Mouse (Mus musculus) testis, adult 2 months (tissue): ENCODE measurements around the gene Hipk1. TPM values are rescaled to one million over a fixed set of nuclear protein-coding genes. Genes with fewer than 3 reads are reported as not detected.
A peak's percentile ranks its signal among the peaks of the same experiment; 100 is the strongest.

ENCODE experiments used
- H3K27ac ChIP-seq: fragments of 200-500 bp; 2 replicates; pipeline ENCODE4 v1.5.1; 2012; ENCODE audit warnings: low read depth, low read length; ENCODE audit not compliant: control insufficient read depth, insufficient read depth
- H3K27me3 ChIP-seq: fragments of 200-500 bp; 2 replicates; pipeline ENCODE4 v1.6.1; 2012; ENCODE audit warnings: mild to moderate bottlenecking, low read length, moderate library complexity; ENCODE audit not compliant: control insufficient read depth, insufficient read depth
- H3K36me3 ChIP-seq: fragments of 200-500 bp; 2 replicates; pipeline ENCODE4 v1.6.1; 2012; ENCODE audit warnings: mild to moderate bottlenecking, low read length; ENCODE audit not compliant: control insufficient read depth, insufficient read depth
- H3K4me1 ChIP-seq: fragments of 200-500 bp; 2 replicates; pipeline ENCODE4 v1.6.1; 2012; ENCODE audit warnings: low read length; ENCODE audit not compliant: control insufficient read depth, insufficient read depth
- H3K4me3 ChIP-seq: fragments of 200-500 bp; 2 replicates; pipeline ENCODE4 v1.5.1; 2012; ENCODE audit warnings: low read depth, mild to moderate bottlenecking, low read length, moderate library complexity, mixed read lengths; ENCODE audit not compliant: control insufficient read depth
- CTCF ChIP-seq: fragments of 200-500 bp; IDR thresholded peaks from 2 replicates; pipeline ENCODE4 v1.5.1; 2012; ENCODE audit warnings: low read depth, mild to moderate bottlenecking, inconsistent platforms, low read length, moderate library complexity; ENCODE audit not compliant: control insufficient read depth, insufficient read depth, insufficient replicate concordance
- POLR2A ChIP-seq: fragments of 200-500 bp; IDR thresholded peaks from 2 replicates; pipeline ENCODE4 v1.6.1; 2012; ENCODE audit warnings: low read depth, mild to moderate bottlenecking, inconsistent platforms, low read length, moderate library complexity; ENCODE audit not compliant: control insufficient read depth
- polyA plus RNA-seq: library from polyadenylated mRNA; depleted of rRNA; stranded (reverse); fragments of >200 nt; gene quantifications from 2 replicates; pipeline ENCODE4 v1.2.3, GENCODE M21; 2012

Hipk1 gene
- polyA plus RNA-seq, 1 experiment: 224 TPM

GRCm38 (mm10) chr3:103746711-103747110 lies 44.7 kb downstream of the Hipk1 start:
- peaks cover 4% of the 10 kb centered on the region; the same call in 1 of the 2 replicates for H3K36me3 ChIP-seq
- no peaks in the 10 kb centered on the region for H3K4me1 ChIP-seq
- no peak overlapping the region for H3K4me3 ChIP-seq
- no peak overlapping the region for H3K27ac ChIP-seq
- H3K27me3 ChIP-seq: no peaks in the 10 kb centered on the region
- TF ChIP-seq CTCF: no peak
- no peak for TF ChIP-seq POLR2A

- Histone ChIP-seq H3K27me3 (no peaks in the 10 kb centered on the region), H3K4me3 (no peak overlapping the region), H3K27ac (no peak overlapping the region), H3K4me1 (no peaks in the 10 kb centered on the region), H3K36me3 (peaks cover 4% of the 10 kb centered on the region; the same call in 1 of the 2 replicates)
- TF ChIP-seq CTCF: no peak
- TF ChIP-seq POLR2A: no peak
Measured at GRCm38 (mm10) chr3:103745001-103745770, 46.2 kb downstream of the Hipk1 start.

GRCm38 (mm10) chr3:103743208-103743607 lies 48.2 kb downstream of the Hipk1 start:
- Histone ChIP-seq H3K4me1 (peaks cover 2% of the 10 kb centered on the region), H3K4me3 (no peak overlapping the region), H3K27me3 (no peaks in the 10 kb centered on the region), H3K36me3 (peaks cover 2% of the 10 kb centered on the region; the same call in 1 of the 2 replicates), H3K27ac (no peak overlapping the region)
- TF ChIP-seq CTCF: no peak
- no peak for TF ChIP-seq POLR2A

DNA sequence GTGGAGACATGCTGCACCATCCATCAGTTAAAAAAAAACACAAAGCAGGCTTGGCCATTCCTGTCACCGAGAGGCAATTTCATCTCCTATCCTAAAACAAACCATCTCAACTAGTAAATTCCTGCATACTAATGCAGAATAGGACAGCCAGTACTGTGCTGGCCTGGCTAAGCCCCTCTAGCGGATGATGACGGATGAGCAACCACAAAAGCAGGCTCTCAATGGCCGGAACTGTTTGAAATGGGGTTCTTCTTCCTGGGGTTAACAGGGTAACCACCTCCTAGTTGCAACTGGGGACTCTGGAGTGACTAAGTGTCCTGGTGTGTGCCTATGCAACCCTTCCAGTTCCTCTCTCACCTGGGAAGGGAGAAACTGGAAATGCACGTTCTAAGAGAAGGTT lies 51.0 kb downstream of the Hipk1 start:
- TF ChIP-seq POLR2A: no peak
- no peak for TF ChIP-seq CTCF
- Histone ChIP-seq H3K4me3 (no peak overlapping the region), H3K27me3 (no peaks in the 10 kb centered on the region), H3K27ac (no peak overlapping the region), H3K36me3 (no peaks in the 10 kb centered on the region; the same call in 1 of the 2 replicates), H3K4me1 (peaks cover 5% of the 10 kb centered on the region)

- Histone ChIP-seq H3K27me3 (no peaks in the 10 kb centered on the region), H3K27ac (peak within 1 kb of the TSS; percentile 54; the same call in 1 of the 2 replicates), H3K4me3 (peak within 1 kb of the TSS; percentile 56), H3K36me3 (no peaks in the 10 kb centered on the region; the same call in 1 of the 2 replicates), H3K4me1 (peaks cover 5% of the 10 kb centered on the region)
- TF ChIP-seq CTCF: no peak
- TF ChIP-seq POLR2A: no peak
Measured at GRCm38 (mm10) chr3:103739329-103739728, 52.0 kb downstream of the Hipk1 start, which contains the start of gene Gm10964. TSS of gene Gm10964 (plus strand) at chr3:103739366.

DNA sequence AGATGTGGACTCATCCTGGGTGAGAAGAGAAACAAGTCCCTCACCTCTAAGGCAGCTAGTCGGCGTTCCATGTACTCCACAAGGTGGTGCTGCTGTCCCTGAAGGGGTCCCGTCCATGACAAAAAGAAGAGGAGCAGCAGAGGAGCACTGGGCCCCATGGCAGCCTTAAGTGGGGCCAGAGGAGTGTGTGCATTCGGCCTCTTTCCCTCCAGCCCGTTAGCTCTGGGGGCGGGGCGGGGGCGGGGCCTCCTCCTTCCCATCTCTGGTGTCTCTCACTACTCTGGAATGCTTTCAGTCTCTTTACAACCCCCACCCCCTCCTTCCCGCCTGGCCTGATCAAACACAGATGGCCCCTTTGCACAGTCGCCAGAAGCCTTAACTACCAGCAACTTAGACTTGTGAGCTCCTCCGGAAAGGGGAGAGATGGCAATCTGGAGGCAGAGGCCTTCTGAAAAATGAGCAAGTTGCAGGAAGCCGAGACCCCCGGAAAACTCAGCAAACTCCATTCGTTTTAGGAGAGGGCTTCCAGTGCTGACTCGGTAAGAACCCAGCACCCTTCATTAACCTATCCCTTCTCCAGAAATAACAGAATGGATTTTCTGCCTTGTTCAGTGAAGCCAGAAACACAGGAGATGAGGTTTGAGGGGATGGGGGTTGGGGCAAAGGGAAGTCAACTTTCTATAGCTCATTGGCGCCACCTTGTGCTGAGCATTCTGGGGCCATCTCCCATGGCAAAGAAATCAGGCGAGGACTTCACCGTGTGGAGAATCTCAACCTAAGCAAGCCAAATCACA lies 53.4 kb downstream of the Hipk1 start, which contains the start of gene Olfml3:
Olfml3 (minus strand) TSS at position 224 of the 794 bp plus-strand sequence.
- H3K4me1 ChIP-seq: peaks cover 5% of the 10 kb centered on the region
- peak within 1 kb of the TSS; percentile 56 for H3K4me3 ChIP-seq
- H3K27me3 ChIP-seq: no peaks in the 10 kb centered on the region
- no peaks in the 10 kb centered on the region for H3K36me3 ChIP-seq
- TF ChIP-seq CTCF (peak; percentile 70; the same call in 1 of the 2 replicates), POLR2A (peak; percentile 42; the same call in 1 of the 2 replicates)
- peak within 1 kb of the TSS; percentile 54 for H3K27ac ChIP-seq
